In the genomic region with DNA sequence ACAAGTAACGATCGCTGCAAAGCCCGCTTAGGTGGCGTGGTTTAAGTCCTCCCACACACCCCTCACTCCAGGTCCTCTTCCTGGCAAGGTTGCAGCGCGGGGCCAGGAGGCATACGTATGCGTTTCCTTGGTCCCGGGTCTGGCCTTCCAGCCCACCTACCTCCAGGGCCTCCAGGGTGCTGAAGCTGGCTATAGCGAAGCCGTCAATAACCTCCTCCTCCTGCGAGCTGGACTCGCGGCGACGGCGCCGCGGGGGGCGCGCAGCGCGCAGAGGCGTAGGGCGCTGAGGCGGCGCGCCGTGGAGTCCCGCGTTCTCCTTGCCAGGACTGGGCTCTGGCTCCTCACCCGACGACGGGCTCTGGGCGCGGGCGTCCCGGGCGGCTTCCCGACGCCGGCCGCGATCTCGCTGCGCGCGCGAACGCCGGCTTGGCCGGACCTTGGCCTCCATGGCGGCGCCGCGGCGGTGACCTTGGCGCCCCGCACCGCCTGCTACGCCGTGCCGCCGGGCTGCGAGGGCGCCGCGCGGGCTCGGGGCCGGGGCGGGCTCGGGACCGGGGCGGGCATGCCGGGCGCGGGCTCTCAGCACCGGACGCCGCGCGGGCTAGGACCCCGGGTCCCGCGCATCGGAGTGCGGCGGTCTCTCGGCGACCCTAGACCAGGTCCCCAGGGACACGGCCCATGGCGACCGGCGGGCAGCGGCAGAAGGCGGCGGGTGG, we compare ENCODE assay signal across 8 mouse cellular contexts. TPM values are rescaled to one million over a fixed set of nuclear protein-coding genes. Genes with fewer than 3 reads are reported as not detected.
DNase-seq lines count a peak whose midpoint lies in the region; ATAC-seq and TF ChIP-seq lines count a peak whose summit lies in the region.

No protein-coding gene starts in this region.

- peaks cover 31% of the 10 kb centered on the region for H3K4me1 ChIP-seq in heart, embryonic 10.5 days
- peaks cover 12% of the 10 kb centered on the region for H3K4me1 ChIP-seq in kidney, postnatal 0 days (replicated peaks; ENCODE audit: insufficient read depth, low read length)
- H3K4me1 ChIP-seq in stomach, embryonic 16.5 days (ENCODE audit: control insufficient read depth, insufficient read depth, low read length), result peaks cover 18% of the 10 kb centered on the region

- ATAC-seq in CD4-positive, CD25-positive, alpha-beta regulatory T cell, adult 4 months, result peak; percentile 4
- peak; percentile 14 for ATAC-seq in kidney, postnatal 0 days (replicated peaks; ENCODE audit: low FRiP score, low read depth)
- ATAC-seq in megakaryocyte-erythroid progenitor cell, adult 5-6 weeks (replicated peaks; ENCODE audit: low FRiP score, low TSS enrichment, poor library complexity, severe bottlenecking), result 0 out of 2 replicates have a peak, but pooled peaks have one; percentile 3
- ATAC-seq in stomach, embryonic 16.5 days (ENCODE audit: insufficient read depth, low FRiP score), result no peak

- no peaks in the 10 kb centered on the region for H3K36me3 ChIP-seq in heart, embryonic 10.5 days
- H3K36me3 ChIP-seq in kidney, postnatal 0 days (ENCODE audit: insufficient read depth, low read length), result no peaks in the 10 kb centered on the region
- no peaks in the 10 kb centered on the region for H3K36me3 ChIP-seq in stomach, embryonic 16.5 days (ENCODE audit: control insufficient read depth, insufficient read depth, low read length)

- H3K9me3 ChIP-seq in heart, embryonic 10.5 days, result no peaks in the 10 kb centered on the region
- no peaks in the 10 kb centered on the region for H3K9me3 ChIP-seq in kidney, postnatal 0 days (replicated peaks; ENCODE audit: low read length)
- no peaks in the 10 kb centered on the region for H3K9me3 ChIP-seq in stomach, embryonic 16.5 days (replicated peaks; ENCODE audit: control insufficient read depth, low read length)

- no peak for TF ChIP-seq CTCF in kidney, postnatal 0 days (IDR thresholded peaks at IDR 0.05; ENCODE audit: low read depth)

- H3K27me3 ChIP-seq in heart, embryonic 10.5 days (ENCODE audit: insufficient read depth, poor library complexity, severe bottlenecking), result no peaks in the 10 kb centered on the region; the same call in 1 of the 2 replicates
- H3K27me3 ChIP-seq in kidney, postnatal 0 days (ENCODE audit: insufficient read depth, low read length), result no peaks in the 10 kb centered on the region
- H3K27me3 ChIP-seq in stomach, embryonic 16.5 days (ENCODE audit: control insufficient read depth, insufficient read depth, low read length), result no peaks in the 10 kb centered on the region

- 3% methylated on average over 98 of the region's 98 CpGs for WGBS in heart, embryonic 10.5 days
- under 1% methylated on average over 89 of the region's 98 CpGs for WGBS in kidney, postnatal 0 days
- under 1% methylated on average over 83 of the region's 98 CpGs for WGBS in stomach, embryonic 16.5 days

- H3K27ac ChIP-seq in heart, embryonic 10.5 days, result peak overlapping the region; percentile 97
- peak overlapping the region; percentile 94 for H3K27ac ChIP-seq in kidney, postnatal 0 days
- peak overlapping the region; percentile 70 for H3K27ac ChIP-seq in stomach, embryonic 16.5 days (ENCODE audit: low read length)

- H3K4me3 ChIP-seq in heart, embryonic 10.5 days, result peak overlapping the region; percentile 99
- H3K4me3 ChIP-seq in kidney, postnatal 0 days (replicated peaks; ENCODE audit: low read depth, low read length), result peak overlapping the region; percentile 91
- peak overlapping the region; percentile 73 for H3K4me3 ChIP-seq in stomach, embryonic 16.5 days (replicated peaks; ENCODE audit: low read length)

- peak; percentile 69 for DNase-seq in 3134 (ENCODE audit: extremely low read depth, insufficient read length, low spot score)
- peak; percentile 54 to 61 for DNase-seq in cerebellum, postnatal 10 days
- peak; percentile 83 for DNase-seq in heart, embryonic 10.5 days (ENCODE audit: low spot score)
- peak; percentile 41 for DNase-seq in kidney, postnatal 0 days (ENCODE audit: low spot score)
- no peak for DNase-seq in layer of hippocampus, adult 9-11 months

- peak overlapping the region; percentile 79 for H3K4me2 ChIP-seq in kidney, postnatal 0 days (ENCODE audit: low read length)
- H3K4me2 ChIP-seq in stomach, embryonic 16.5 days (ENCODE audit: low read depth, low read length), result peak overlapping the region; percentile 97

- peak overlapping the region; percentile 95 for H3K9ac ChIP-seq in kidney, postnatal 0 days (ENCODE audit: low read depth, low read length)
- H3K9ac ChIP-seq in stomach, embryonic 16.5 days (ENCODE audit: low read length), result peak overlapping the region; percentile 96

RNA-seq across cellular contexts. Expression of a gene that starts 0.4 kb away (rescaled TPM):
- 1 to 10 TPM; 4.2 to 7.2 TPM for polyA plus RNA-seq in CD4-positive, CD25-positive, alpha-beta regulatory T cell, adult 4 months (2017; shearing (Covaris generic))
- polyA plus RNA-seq in heart, embryonic 10.5 days (2016; fragmentation: Nextera tagmentation; extraction: Ambion mirVana), result 9.6 and 11.1 TPM in 2 replicates
- polyA plus RNA-seq in kidney, postnatal 0 days (2015; fragmentation: Nextera tagmentation; extraction: Ambion mirVana), result 11.8 and 14.0 TPM in 2 replicates
- total RNA-seq in megakaryocyte-erythroid progenitor cell, adult 5-6 weeks (2014; fragmentation: Nextera tagmentation), result 32.2 and 37.6 TPM in 2 replicates
- total RNA-seq in megakaryocyte-erythroid progenitor cell, adult 5-6 weeks (2017), result 3.1 and 9.8 TPM in 2 replicates
- 4.9 and 5.5 TPM in 2 replicates for polyA plus RNA-seq in stomach, embryonic 16.5 days (2015; fragmentation: Nextera tagmentation; extraction: Ambion mirVana)
